Mouse (Mus musculus): ENCODE measurements at regions not wholly inside any gene's neighbourhood (a gene's known extent, or its start where the extent isn't known, plus 50 kb on each side); places are given as distances from the start of the nearest gene placed in this dataset.

DNA sequence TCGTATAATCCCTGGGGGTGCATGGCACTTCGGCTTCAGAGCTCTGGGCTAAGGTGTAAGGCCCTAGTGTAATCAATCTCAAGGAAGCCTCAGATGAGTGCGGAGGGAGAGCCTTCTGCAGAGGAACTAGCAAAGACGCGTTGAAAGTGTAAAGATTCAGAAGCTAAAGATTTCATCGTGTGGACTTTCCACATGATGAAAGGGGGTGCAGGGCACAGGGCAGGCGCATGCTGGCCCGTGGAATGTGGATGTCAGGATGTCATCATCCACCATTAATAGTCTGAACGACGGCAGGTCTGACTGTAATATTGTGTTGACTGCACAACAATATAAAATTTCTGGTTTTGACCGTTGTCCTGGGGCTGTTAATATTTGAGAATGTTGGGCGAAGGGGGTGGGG lies 85.2 kb upstream of the Ccnd2 start:
- TF ChIP-seq CTCF (IDR thresholded peaks at IDR 0.05; ENCODE audit: low read depth, low read length) = no peak
- TF ChIP-seq POLR2A (IDR thresholded peaks at IDR 0.05; ENCODE audit: insufficient read depth, low read length) = no peak
